Mouse (Mus musculus) testis, adult 2 months (tissue): ENCODE measurements around the gene Tgfb2.
A peak's percentile ranks its signal among the peaks of the same experiment; 100 is the strongest.

Experiments
- CTCF ChIP-seq: fragments of 200-500 bp; IDR thresholded peaks from 2 replicates; pipeline ENCODE4 v1.5.1; 2012; ENCODE audit warnings: low read depth, mild to moderate bottlenecking, inconsistent platforms, low read length, moderate library complexity; ENCODE audit not compliant: control insufficient read depth, insufficient read depth, insufficient replicate concordance
- POLR2A ChIP-seq: fragments of 200-500 bp; IDR thresholded peaks from 2 replicates; pipeline ENCODE4 v1.6.1; 2012; ENCODE audit warnings: low read depth, mild to moderate bottlenecking, inconsistent platforms, low read length, moderate library complexity; ENCODE audit not compliant: control insufficient read depth

DNA sequence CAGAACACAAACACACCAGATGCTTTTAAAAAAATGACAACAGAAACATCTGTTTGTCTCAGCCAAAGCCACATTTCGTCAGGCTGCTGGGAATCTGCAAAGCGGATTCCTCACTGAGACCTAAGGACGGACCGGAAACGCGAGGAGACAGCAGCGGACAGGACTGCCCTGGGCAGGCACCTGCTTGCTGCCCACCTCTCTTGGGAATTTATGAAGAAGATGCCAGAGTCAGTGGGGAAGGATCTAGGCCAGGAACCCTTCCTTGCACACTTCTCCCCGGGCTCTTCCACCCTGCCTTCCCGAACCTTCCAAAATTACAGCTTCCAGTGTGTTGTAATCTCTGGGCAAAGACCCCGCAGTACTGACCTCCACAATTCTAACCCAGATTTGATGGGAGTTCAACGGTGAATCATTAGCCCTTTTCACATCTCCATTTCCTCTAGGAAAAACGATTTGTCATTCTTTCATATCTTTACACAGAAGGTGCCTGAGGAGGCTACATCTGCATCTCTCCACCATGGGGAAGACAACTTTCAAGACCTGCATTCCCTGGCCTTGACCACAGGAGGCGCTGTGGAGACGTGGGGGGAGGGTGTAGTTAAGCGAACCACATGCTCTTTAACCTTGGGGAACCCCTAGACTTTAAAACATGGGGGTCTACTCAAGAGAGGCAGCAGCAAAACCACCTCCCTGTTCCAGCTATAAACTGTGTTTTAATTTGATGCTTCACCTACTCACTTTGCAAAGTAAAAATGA, 7.0 kb downstream of the Tgfb2 start:
- TF ChIP-seq CTCF (peak; percentile 84; the same call in 1 of the 2 replicates), POLR2A (no peak)
